Mouse (Mus musculus): ENCODE measurements around the gene Ghdc. TPM values are rescaled to one million over a fixed set of nuclear protein-coding genes. Genes with fewer than 3 reads are reported as not detected.

Gene Ghdc
- polyA plus RNA-seq (2011; ENCODE audit: insufficient read depth, insufficient read length, low replicate concordance, missing spikeins) = 3.7 and 4.9 TPM in 2 replicates

GRCm38 (mm10) chr11:100770646-100771408 lies at the start of gene Ghdc:
Gene Ghdc (minus strand): TSS chr11:100770957.
- no peak for TF ChIP-seq POLR2A (IDR thresholded peaks at IDR 0.05; ENCODE audit: borderline replicate concordance, control insufficient read depth, low read depth, low read length)
- TF ChIP-seq CTCF (IDR thresholded peaks at IDR 0.05; ENCODE audit: control insufficient read depth, insufficient read depth, low read length) = no peak
- Histone ChIP-seq H3K4me1 (ENCODE audit: control insufficient read depth, insufficient read depth, low read length) (peaks cover 2% of the 10 kb centered on the region; the same call in 1 of the 2 replicates), H3K27ac (ENCODE audit: control insufficient read depth, insufficient read depth, low read depth, low read length, poor library complexity) (peak within 1 kb of the TSS; percentile 22; the same call in 1 of the 2 replicates), H3K4me3 (replicated peaks; ENCODE audit: control insufficient read depth, low read depth, low read length) (peak within 1 kb of the TSS; percentile 62)
- WGBS = 8% methylated on average over 17 of the region's 17 CpGs

GRCm38 (mm10) chr11:100820047-100820446 lies 49.3 kb upstream of the Ghdc start:
- H3K4me1 ChIP-seq (ENCODE audit: control insufficient read depth, insufficient read depth, low read length) = peaks cover 14% of the 10 kb centered on the region
- no peak overlapping the region for H3K4me3 ChIP-seq (replicated peaks; ENCODE audit: control insufficient read depth, low read depth, low read length)
- 80% methylated on average over 8 of the region's 8 CpGs for WGBS
- no peak for TF ChIP-seq POLR2A (IDR thresholded peaks at IDR 0.05; ENCODE audit: borderline replicate concordance, control insufficient read depth, low read depth, low read length)
- TF ChIP-seq CTCF (IDR thresholded peaks at IDR 0.05; ENCODE audit: control insufficient read depth, insufficient read depth, low read length) = no peak
- no peak overlapping the region for H3K27ac ChIP-seq (ENCODE audit: control insufficient read depth, insufficient read depth, low read depth, low read length, poor library complexity)

- Histone ChIP-seq H3K4me3 (replicated peaks; ENCODE audit: control insufficient read depth, low read depth, low read length) (no peak overlapping the region), H3K27ac (ENCODE audit: control insufficient read depth, insufficient read depth, low read depth, low read length, poor library complexity) (no peak overlapping the region), H3K4me1 (ENCODE audit: control insufficient read depth, insufficient read depth, low read length) (peaks cover 14% of the 10 kb centered on the region; the same call in 1 of the 2 replicates)
- no peak for TF ChIP-seq POLR2A (IDR thresholded peaks at IDR 0.05; ENCODE audit: borderline replicate concordance, control insufficient read depth, low read depth, low read length)
- TF ChIP-seq CTCF (IDR thresholded peaks at IDR 0.05; ENCODE audit: control insufficient read depth, insufficient read depth, low read length) = no peak
- WGBS = 60% methylated on average over 16 of the region's 16 CpGs
Observed at GRCm38 (mm10) chr11:100819626-100820025, 48.9 kb upstream of the Ghdc start.

GRCm38 (mm10) chr11:100819048-100819447 lies 48.3 kb upstream of the Ghdc start:
- TF ChIP-seq POLR2A (IDR thresholded peaks at IDR 0.05; ENCODE audit: borderline replicate concordance, control insufficient read depth, low read depth, low read length) (no peak), CTCF (IDR thresholded peaks at IDR 0.05; ENCODE audit: control insufficient read depth, insufficient read depth, low read length) (no peak)
- no peak overlapping the region for H3K4me3 ChIP-seq (replicated peaks; ENCODE audit: control insufficient read depth, low read depth, low read length)
- peaks cover 14% of the 10 kb centered on the region; the same call in 1 of the 2 replicates for H3K4me1 ChIP-seq (ENCODE audit: control insufficient read depth, insufficient read depth, low read length)
- no peak overlapping the region for H3K27ac ChIP-seq (ENCODE audit: control insufficient read depth, insufficient read depth, low read depth, low read length, poor library complexity)
- 51% methylated on average over 8 of the region's 8 CpGs for WGBS

GRCm38 (mm10) chr11:100818359-100819012 lies 47.7 kb upstream of the Ghdc start:
- H3K4me1 ChIP-seq (ENCODE audit: control insufficient read depth, insufficient read depth, low read length) = peaks cover 14% of the 10 kb centered on the region; the same call in 1 of the 2 replicates
- TF ChIP-seq POLR2A (IDR thresholded peaks at IDR 0.05; ENCODE audit: borderline replicate concordance, control insufficient read depth, low read depth, low read length) (no peak), CTCF (IDR thresholded peaks at IDR 0.05; ENCODE audit: control insufficient read depth, insufficient read depth, low read length) (no peak)
- WGBS = 57% methylated on average over 15 of the region's 15 CpGs
- H3K4me3 ChIP-seq (replicated peaks; ENCODE audit: control insufficient read depth, low read depth, low read length) = no peak overlapping the region
- no peak overlapping the region for H3K27ac ChIP-seq (ENCODE audit: control insufficient read depth, insufficient read depth, low read depth, low read length, poor library complexity)

GRCm38 (mm10) chr11:100817311-100817710 lies 46.6 kb upstream of the Ghdc start:
- Histone ChIP-seq H3K27ac (ENCODE audit: control insufficient read depth, insufficient read depth, low read depth, low read length, poor library complexity) (no peak overlapping the region), H3K4me1 (ENCODE audit: control insufficient read depth, insufficient read depth, low read length) (peaks cover 13% of the 10 kb centered on the region; the same call in 1 of the 2 replicates)

GRCm38 (mm10) chr11:100816801-100817200 lies 46.0 kb upstream of the Ghdc start:
- Histone ChIP-seq H3K4me1 (ENCODE audit: control insufficient read depth, insufficient read depth, low read length) (peaks cover 13% of the 10 kb centered on the region; the same call in 1 of the 2 replicates), H3K4me3 (replicated peaks; ENCODE audit: control insufficient read depth, low read depth, low read length) (no peak overlapping the region), H3K27ac (ENCODE audit: control insufficient read depth, insufficient read depth, low read depth, low read length, poor library complexity) (no peak overlapping the region)
- TF ChIP-seq CTCF (IDR thresholded peaks at IDR 0.05; ENCODE audit: control insufficient read depth, insufficient read depth, low read length) = no peak
- TF ChIP-seq POLR2A (IDR thresholded peaks at IDR 0.05; ENCODE audit: borderline replicate concordance, control insufficient read depth, low read depth, low read length) = no peak
- 65% methylated on average over 4 of the region's 4 CpGs for WGBS

More at GRCm38 (mm10) chr11:100817311-100817710, 46.6 kb upstream of the Ghdc start:
- TF ChIP-seq CTCF (IDR thresholded peaks at IDR 0.05; ENCODE audit: control insufficient read depth, insufficient read depth, low read length) = no peak
- TF ChIP-seq POLR2A (IDR thresholded peaks at IDR 0.05; ENCODE audit: borderline replicate concordance, control insufficient read depth, low read depth, low read length) = no peak
- 79% methylated on average over 9 of the region's 9 CpGs for WGBS
- H3K4me3 ChIP-seq (replicated peaks; ENCODE audit: control insufficient read depth, low read depth, low read length) = no peak overlapping the region

GRCm38 (mm10) chr11:100816342-100816741 lies 45.6 kb upstream of the Ghdc start:
- TF ChIP-seq CTCF (IDR thresholded peaks at IDR 0.05; ENCODE audit: control insufficient read depth, insufficient read depth, low read length) = no peak
- TF ChIP-seq POLR2A (IDR thresholded peaks at IDR 0.05; ENCODE audit: borderline replicate concordance, control insufficient read depth, low read depth, low read length) = no peak
- peaks cover 11% of the 10 kb centered on the region; the same call in 1 of the 2 replicates for H3K4me1 ChIP-seq (ENCODE audit: control insufficient read depth, insufficient read depth, low read length)
- H3K4me3 ChIP-seq (replicated peaks; ENCODE audit: control insufficient read depth, low read depth, low read length) = no peak overlapping the region
- no peak overlapping the region for H3K27ac ChIP-seq (ENCODE audit: control insufficient read depth, insufficient read depth, low read depth, low read length, poor library complexity)
- WGBS = 68% methylated on average over 3 of the region's 3 CpGs

Data from bone marrow, adult 2 months (tissue).